Mouse (Mus musculus) bone marrow macrophage, adult 2 months (primary cell): ENCODE results near the gene Sspn.

Experiments
- CTCF ChIP-seq: IDR thresholded peaks from 2 replicates; pipeline ENCODE4 v1.5.1; 2012; ENCODE audit warnings: low read depth, mild to moderate bottlenecking, low read length, moderate library complexity
- POLR2A ChIP-seq: IDR thresholded peaks from 2 replicates; pipeline ENCODE4 v1.6.1; 2012; ENCODE audit warnings: mild to moderate bottlenecking, low read depth, low read length, borderline replicate concordance

DNA sequence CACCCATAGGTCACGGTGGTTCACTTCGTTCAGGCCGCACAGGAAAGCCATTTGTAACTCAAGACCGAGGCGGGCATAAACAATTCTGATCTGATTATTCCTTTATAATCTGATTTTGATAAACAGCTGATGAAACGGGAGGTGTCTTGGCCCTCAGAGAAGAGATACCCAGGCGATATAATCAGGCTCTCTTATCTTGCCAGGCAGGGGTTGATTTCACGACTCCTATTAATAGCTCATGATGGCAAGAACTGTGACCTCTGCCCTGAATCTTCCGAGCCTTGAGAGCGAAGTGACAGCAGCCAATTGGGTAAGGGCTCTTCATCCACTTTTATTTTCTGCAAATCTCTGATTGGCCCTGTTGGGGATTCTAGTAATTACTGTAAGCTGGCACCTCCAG lies 37.4 kb downstream of the Sspn start:
- TF ChIP-seq POLR2A (no peak), CTCF (no peak)
